Mouse (Mus musculus) gastrocnemius, adult 2 months (tissue): ENCODE data around the gene 4632433K11Rik. TPM values are rescaled to one million over a fixed set of nuclear protein-coding genes. Genes with fewer than 3 reads are reported as not detected.
"Not testable (repeated sequence)": the region's sequence is repeated elsewhere in the genome, so short reads cannot be mapped to it uniquely, and the experiment has no call there.

ENCODE experiments used
- DNase-seq: peaks from one replicate; pipeline ENCODE4 v3.0.0; 2022
- H3K27ac ChIP-seq: fragments of 200-600 bp; 2 replicates; pipeline ENCODE4 v1.8.1; 2022; ENCODE audit warnings: mild to moderate bottlenecking
- H3K4me3 ChIP-seq: fragments of 200-600 bp; 2 replicates; pipeline ENCODE4 v1.8.1; 2022; ENCODE audit warnings: mild to moderate bottlenecking, moderate library complexity
- CTCF ChIP-seq: fragments of 200-600 bp; IDR thresholded peaks from 2 replicates; pipeline ENCODE4 v1.8.1; 2022; ENCODE audit warnings: antibody characterized with exemption, mild to moderate bottlenecking, moderate library complexity
- intact Hi-C: fragments of 180-260 bp; cut with DNase I; formaldehyde crosslinking; loops from one replicate; pipeline ENCODE4 v1.15.1; 2025
- long read RNA-seq, 2 experiments: library from polyadenylated mRNA; stranded (forward); transcript quantifications; one replicate each; pipeline ENCODE4 v2.0.0; 2021
- total RNA-seq, 2 experiments: library from RNA; stranded (reverse); gene quantifications; 2 replicates each; pipeline ENCODE4 v1.2.3; 2021

The 4632433K11Rik gene
- not detected for total RNA-seq
- long read RNA-seq, experiment 1, result 0 reads
- long read RNA-seq, experiment 2, result 0 reads

DNA sequence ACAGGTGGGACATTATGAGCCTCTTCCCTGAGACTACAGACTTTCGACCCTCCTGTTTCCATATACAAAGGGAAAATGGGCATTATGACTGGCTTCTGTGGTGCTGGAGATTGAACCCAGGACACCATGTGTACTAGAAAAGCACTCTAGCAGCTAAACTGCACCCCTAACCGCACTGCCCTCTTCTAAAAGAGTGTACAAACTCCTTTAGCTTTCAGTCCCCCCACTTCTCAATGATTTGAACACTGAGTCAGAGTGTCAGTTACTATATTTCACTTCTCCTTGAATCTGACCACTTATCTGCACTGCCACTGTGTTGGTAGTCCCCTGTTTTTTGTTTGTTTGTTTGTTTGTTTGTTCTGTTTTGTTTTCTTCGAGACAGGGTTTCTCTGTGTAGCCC is at the start of gene 4632433K11Rik:
TSS of gene 4632433K11Rik (plus strand) at position 301 of the 400 bp plus-strand sequence.
- H3K4me3 ChIP-seq, result no peak within 1 kb of the TSS
- DNase-seq, result no peak
- intact Hi-C loops, result no loop called here
- no peak for TF ChIP-seq CTCF
- no peak within 1 kb of the TSS for H3K27ac ChIP-seq

DNA sequence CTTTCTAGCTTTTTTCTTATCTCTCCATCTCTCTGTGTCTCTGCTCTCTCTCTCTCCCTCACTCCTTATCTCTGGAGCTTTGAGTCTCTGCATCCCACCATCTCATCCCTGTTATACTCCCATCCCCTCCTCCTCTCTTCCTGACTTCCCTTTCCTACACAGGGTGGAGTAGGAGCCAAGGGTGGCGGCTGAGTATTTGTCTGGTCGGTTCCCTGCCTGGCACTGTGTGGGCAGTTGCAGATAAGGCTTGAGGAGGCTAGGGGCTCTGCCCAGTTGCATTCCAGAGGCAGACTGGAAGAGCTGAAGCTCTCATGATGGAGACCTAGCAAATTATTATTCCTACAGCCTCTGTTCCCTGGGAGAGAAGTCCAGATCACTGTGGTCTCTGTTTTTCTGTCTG is 45.7 kb upstream of the 4632433K11Rik start:
- Histone ChIP-seq H3K27ac (no peak overlapping the region), H3K4me3 (no peak overlapping the region)
- TF ChIP-seq CTCF, result no peak
- DNase-seq, result no peak
- intact Hi-C loops, result no loop called here

DNA sequence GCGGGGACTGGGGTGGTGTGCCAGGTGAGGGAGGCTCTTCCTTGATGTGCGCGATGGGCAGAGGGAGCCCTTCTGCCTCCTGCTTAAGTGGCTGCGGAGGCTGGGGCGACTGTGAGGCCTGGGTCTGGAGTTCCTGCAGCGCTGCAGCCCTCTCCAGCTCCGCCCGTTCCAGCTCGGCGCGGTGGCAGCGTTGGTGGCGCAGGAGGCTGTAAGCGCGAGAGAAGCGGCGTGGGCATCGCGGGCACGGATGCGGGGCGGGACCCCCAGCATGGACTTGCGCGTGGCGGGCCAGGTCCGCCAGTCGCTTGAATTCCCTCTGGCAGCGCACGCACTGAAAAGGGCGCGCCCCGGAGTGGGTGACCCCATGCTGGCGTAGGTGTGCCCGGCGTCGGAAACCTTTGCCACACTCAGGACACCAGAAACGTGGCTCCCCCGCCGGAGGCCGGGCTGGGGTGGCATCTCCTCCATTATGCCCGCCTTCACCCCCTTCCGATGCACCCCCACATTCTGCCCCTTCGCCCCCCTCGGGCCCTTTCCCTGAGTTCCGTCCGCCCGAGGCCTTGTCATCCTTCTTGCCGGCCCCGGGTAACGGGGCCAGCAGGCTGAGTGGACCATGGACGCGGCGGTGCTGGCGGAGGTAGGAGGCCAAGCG is 40.4 kb upstream of the 4632433K11Rik start:
- Histone ChIP-seq H3K4me3 (no peak overlapping the region), H3K27ac (no peak overlapping the region)
- intact Hi-C loops, result no loop called here
- DNase-seq, result no peak
- TF ChIP-seq CTCF, result no peak

DNA sequence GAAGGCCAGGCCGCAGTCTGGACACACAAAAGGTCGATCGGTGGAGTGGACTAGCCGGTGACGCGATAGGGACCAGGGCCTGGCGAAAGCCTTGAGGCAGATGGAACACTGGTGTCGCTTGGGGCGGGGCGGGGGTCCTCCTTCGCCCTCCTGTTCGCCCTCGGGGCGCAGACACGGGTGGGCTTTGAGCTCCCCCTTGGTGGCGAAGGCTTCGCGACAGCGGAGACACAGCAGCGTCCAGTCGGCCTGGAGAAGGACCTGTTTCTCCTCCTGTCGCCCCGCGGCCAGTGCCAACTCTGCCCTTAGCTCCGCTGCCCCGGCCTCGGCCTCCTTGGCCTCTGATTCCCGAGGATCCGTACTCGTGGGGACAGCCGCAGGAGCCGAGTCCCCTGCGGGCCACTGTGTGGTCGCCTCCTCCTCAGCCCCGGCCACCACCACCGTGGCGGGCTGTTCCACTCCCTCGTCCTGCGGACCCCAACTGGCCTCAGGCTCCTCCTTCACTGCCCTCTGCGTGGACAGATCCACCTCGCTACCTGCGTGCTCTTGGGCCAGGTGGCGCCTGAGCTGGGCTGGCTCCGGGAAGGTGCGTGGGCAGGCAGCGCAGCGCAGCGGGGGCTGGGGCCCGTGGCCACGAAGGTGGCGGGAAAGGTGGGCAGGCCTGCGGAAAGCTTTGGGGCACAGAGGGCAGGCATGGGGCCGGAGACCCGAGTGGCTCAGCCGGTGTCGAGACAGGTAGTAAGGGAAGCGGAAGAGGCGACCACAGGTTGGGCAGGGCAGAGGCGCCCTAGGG is 39.7 kb upstream of the 4632433K11Rik start:
- H3K27ac ChIP-seq, result no peak overlapping the region
- no peak for DNase-seq
- intact Hi-C loops, result no loop called here
- no peak overlapping the region for H3K4me3 ChIP-seq
- TF ChIP-seq CTCF, result no peak

DNA sequence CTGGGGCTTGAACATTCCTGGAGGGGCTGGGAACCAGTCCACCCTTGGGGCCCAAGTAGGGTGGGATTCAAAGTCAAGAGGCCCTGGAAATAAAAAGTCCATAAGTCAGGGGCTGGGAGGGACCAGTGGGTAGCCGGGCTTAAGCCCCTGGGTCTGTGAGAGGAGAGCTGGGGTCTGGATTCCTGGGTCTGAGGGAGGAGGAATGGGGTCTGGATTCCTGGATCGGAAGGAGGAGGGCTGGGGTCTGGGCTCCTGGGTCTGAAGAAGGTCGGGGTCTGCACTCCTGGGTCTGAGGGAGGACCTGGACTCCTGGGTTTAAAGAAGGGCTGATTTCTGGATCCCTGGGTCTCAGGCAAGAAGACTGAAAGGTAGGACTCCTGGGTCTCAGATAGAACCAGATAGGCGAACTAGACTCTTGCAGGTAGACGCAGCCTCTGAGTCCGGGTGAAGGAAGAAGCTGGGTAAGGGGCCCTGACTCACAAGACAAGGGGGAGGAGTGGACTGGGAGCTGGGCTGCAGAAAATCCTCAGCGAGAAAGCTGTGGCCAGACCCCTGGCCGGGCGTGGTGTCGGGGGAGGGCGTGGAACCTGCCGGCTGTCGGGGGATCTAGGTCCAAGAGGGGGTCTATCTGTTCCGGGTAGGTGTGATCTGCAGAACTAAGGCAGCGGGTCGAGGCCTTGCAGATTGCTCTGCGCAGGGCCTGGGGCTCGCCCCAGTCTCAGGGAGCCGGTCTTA is 38.5 kb upstream of the 4632433K11Rik start:
- intact Hi-C loops, result no loop called here
- peak overlapping the region; percentile 90 for H3K27ac ChIP-seq
- DNase-seq, result no peak

DNA sequence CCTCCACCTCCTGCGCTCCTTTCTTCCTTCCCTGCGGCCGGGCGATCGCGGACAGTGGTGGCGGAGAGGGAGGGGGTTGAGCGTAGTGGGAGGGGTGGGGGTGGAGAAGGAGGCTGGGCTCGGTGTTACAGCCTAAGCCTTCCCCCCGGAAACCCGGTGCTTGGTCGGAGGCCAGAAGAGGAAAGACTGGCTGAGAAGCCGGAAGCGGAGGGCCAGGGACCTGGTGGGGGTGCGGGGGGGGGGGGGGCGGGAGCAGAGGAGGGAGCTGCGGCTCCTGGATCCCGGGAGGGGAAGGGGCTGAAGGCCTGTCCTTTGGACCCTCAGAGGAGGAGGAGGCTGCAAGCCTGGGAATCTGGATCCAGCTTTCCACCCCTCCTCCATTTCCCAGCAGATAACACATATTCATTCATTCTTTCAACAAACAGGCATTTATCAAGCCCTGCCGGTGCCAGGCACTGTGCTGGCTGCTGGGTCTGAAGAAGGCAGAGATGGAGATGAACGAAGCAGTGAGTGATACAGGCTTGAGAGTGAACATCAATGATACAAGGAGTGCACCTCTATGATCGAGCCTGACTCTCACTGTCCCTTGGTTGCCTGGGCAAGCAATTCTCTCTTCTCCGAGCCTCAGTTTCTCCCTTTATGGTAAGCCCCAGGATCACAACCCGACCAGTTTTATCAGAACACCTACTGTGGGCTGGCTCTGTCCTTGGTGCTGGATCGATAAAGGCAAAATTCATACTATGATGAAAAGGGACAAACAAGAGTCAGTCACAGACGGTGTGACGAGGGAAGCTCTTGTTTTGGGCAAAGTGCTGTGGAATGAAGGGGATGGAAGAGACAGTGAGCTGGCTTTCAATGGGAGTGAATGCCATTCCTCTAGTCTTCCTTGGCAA is 37.7 kb upstream of the 4632433K11Rik start, which contains the start of gene Zfp579:
TSS of gene Zfp579 (minus strand) at position 156 of the 893 bp plus-strand sequence.
- Histone ChIP-seq H3K4me3 (peak within 1 kb of the TSS; percentile 91), H3K27ac (peak within 1 kb of the TSS; percentile 90)
- intact Hi-C loops, result no loop called here
- peak; percentile 95 for DNase-seq
- no peak for TF ChIP-seq CTCF

More for the DNA sequence above, 38.5 kb upstream of the 4632433K11Rik start:
- H3K4me3 ChIP-seq, result peak overlapping the region; percentile 91
- no peak for TF ChIP-seq CTCF

DNA sequence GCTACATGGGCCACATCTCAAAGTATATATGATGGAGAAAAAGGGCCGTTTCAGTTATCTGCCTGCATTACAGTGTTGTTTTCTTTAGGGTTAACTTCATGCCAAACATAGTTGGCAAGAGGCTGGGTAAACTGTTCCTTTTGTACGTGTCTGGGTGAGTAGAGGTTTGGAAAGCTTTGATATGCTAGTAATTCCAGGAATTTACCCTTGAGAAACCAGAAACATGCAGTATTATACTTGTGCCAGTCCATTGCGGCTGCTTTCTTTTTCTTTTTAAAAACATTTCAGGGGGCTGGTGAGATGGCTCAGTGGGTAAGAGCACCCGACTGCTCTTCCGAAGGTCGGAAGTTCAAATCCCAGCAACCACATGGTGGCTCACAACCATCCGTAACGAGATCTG is 37.0 kb upstream of the 4632433K11Rik start:
- intact Hi-C loops, result no loop called here
- TF ChIP-seq CTCF, result no peak
- no peak for DNase-seq
- Histone ChIP-seq H3K27ac (no peak overlapping the region), H3K4me3 (peak overlapping the region; percentile 91; the same call in 1 of the 2 replicates)

DNA sequence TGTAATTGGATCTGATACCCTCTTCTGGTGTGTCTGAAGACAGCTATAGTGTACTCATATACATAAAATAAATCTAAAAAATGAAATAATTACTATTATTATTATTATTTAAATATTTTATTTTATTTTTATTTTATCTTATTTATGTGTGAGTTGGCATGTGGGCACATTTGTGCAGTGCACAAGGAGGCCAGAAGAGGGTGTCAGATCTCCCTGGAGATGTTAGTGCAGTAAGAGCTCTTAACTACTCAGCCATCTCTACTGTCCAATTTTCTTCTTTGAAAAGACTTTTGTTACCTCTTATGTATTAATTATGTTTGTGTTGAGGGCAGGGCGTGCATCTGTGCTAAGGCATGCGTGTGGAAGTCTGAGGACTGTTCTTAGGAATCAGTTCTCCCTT is 34.0 kb upstream of the 4632433K11Rik start:
- intact Hi-C loops, result no loop called here
- peak; percentile 51 for TF ChIP-seq CTCF
- Histone ChIP-seq H3K4me3 (no peak overlapping the region), H3K27ac (no peak overlapping the region)
- DNase-seq, result no peak

DNA sequence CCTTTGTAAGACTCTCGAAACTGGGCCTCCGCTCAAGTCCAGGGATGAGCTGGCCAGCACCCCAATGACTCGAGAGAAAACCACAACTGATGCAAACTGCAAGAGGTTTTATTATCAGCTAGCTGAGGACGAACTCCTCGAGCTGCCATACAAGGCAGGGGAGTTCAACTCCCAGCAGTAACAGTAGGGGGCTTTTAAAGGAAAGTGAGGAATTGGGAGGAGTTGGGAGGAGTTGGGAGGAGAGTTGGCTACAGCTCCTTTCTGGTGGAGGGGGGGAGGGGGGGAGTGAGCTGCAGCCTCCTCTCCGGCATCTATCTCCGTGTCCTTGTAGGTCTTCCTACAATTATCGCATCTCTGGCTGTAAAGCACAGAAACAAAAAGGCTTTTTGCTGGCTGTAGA is 31.0 kb upstream of the 4632433K11Rik start:
- intact Hi-C loops, H3K4me3 ChIP-seq, H3K27ac ChIP-seq, DNase-seq: not testable (repeated sequence)

DNA sequence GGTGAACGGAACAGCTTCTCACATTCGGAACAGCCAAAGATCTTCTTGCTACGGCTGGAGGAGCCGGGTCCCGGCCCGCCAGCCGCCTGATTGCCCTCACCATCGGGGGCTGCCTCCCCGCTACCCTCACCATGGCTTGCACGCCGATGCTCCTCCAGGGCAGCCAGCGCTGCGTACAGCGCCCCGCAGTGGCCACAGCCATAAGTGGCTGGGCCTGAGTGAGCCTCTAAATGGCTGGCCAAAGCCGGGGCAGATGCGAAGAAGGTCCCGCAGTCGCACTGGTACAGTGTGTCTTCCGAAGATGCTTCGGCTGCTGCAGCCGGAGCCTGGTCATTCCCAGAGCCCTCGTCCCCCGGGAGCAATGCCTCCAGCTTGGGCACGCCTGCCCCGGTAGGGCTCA is 25.7 kb upstream of the 4632433K11Rik start:
- H3K4me3 ChIP-seq, result no peak overlapping the region
- no peak overlapping the region for H3K27ac ChIP-seq
- intact Hi-C loops, result no loop called here
- DNase-seq, result no peak
- TF ChIP-seq CTCF, result no peak

DNA sequence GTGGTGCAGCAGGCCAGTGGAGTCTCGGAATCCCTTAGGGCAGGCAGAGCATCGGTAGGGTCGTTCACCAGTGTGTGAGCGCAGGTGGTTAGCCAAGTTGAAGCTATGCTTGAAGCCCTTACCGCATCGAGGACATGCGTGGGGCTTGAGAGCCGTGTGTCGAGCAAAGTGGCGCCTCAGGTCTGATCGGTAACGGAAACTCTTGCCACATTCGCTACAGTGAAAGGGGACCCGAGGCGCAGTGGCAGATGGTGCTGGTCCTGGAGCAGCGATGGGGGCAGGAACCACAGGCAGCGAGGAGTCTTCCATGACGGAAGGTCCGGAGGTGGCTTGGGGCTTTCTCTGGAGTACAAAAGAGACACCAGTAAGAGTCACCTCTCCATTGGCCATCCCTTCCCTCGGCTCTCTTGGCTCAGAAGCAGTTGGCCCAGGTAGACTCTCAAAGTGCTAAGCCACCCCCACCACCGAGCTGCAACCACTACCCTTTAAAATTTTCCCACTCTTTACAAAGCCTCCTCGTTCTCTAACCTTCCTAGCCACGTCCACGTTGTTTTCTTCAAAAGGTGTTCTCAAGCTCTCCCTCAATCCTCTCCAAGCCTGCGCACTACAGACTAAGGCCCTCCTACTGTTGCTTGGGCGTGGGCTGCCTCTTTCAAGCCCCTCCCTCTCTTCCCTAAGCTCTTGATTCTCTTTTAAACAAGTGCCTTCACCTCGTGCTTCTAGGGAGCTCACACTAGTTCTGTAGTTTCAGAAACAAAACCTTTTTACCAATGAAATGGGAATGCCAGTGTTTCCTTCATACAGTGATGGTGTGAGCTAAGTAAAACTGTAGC is 21.0 kb upstream of the 4632433K11Rik start:
- DNase-seq, result no peak
- TF ChIP-seq CTCF, result no peak
- intact Hi-C loops, result loop anchor here (5.0 kb wide), 2 partner anchors 146 to 1274 kb away; partner anchors contain the start of gene Zfp667
- H3K27ac ChIP-seq, result no peak overlapping the region
- no peak overlapping the region for H3K4me3 ChIP-seq
